Mouse (Mus musculus) liver, embryonic 14.5 days (tissue): Measurements from ENCODE around the gene Smok3c. TPM values are rescaled to one million over a fixed set of nuclear protein-coding genes. Genes with fewer than 3 reads are reported as not detected.
"Not testable (repeated sequence)": the region's sequence is repeated elsewhere in the genome, so short reads cannot be mapped to it uniquely, and the experiment has no call there.

Source experiments
- ATAC-seq: fragments of 200-750 bp; cut with Nextera tagmentation; 2 replicates; pipeline ENCODE4 v1.8.0; 2017; ENCODE audit warnings: moderate number of reproducible peaks, mild to moderate bottlenecking, moderate library complexity; ENCODE audit not compliant: insufficient read depth
- DNase-seq, 3 experiments: peaks; one replicate each; pipeline ENCODE4 v3.0.0-alpha.2; 2012 to 2013; ENCODE audit warnings: low read depth in 3 of 3, low spot score in 3 of 3
- H3K27ac ChIP-seq: fragments of 300-500 bp; sonication (generic); 2 replicates; pipeline ENCODE4 v1.5.1; 2014; ENCODE audit warnings: moderate library complexity, mild to moderate bottlenecking, control low read depth, inconsistent platforms
- H3K27me3 ChIP-seq: fragments of 300-500 bp; sonication (generic); 2 replicates; pipeline ENCODE4 v1.6.1; 2014; ENCODE audit warnings: mild to moderate bottlenecking, low read length, moderate library complexity; ENCODE audit not compliant: control insufficient read depth, insufficient read depth
- H3K36me3 ChIP-seq: fragments of 300-500 bp; sonication (generic); replicated peaks from 2 replicates; pipeline ENCODE4 v1.6.1; 2014; ENCODE audit warnings: low read depth; ENCODE audit not compliant: control insufficient read depth, insufficient read depth
- H3K4me1 ChIP-seq, 2 experiments: fragments of 200-500 bp in 1 of 2; fragments of 300-500 bp in 1 of 2; sonication (generic) in 1 of 2; replicated peaks; 2 replicates each; pipeline ENCODE4 v1.6.1; 2012 to 2014; ENCODE audit warnings: antibody characterized with exemption in 1 of 2, inconsistent platforms in 1 of 2, low read length in 1 of 2; ENCODE audit not compliant: control insufficient read depth in 2 of 2, insufficient read depth in 2 of 2
- H3K4me2 ChIP-seq: fragments of 300-500 bp; sonication (generic); 2 replicates; pipeline ENCODE4 v1.6.1; 2014; ENCODE audit warnings: low read depth, mild to moderate bottlenecking, control low read depth, moderate library complexity
- H3K4me3 ChIP-seq, 2 experiments: fragments of 200-500 bp in 1 of 2; fragments of 300-500 bp in 1 of 2; sonication (generic) in 1 of 2; 2 replicates each; pipeline ENCODE4 v1.5.1; 2012 to 2014; ENCODE audit warnings: low read depth in 2 of 2, low read length in 2 of 2, mild to moderate bottlenecking in 2 of 2, control low read depth in 1 of 2, inconsistent platforms in 1 of 2, moderate library complexity in 1 of 2; ENCODE audit not compliant: insufficient read depth in 1 of 2
- H3K9ac ChIP-seq: fragments of 300-500 bp; sonication (generic); replicated peaks from 2 replicates; pipeline ENCODE4 v1.6.1; 2014; ENCODE audit warnings: mild to moderate bottlenecking, control low read depth, moderate library complexity
- H3K9me3 ChIP-seq: fragments of 300-500 bp; sonication (generic); 2 replicates; pipeline ENCODE4 v1.6.1; 2016; ENCODE audit warnings: low read length, mixed read lengths; ENCODE audit not compliant: control insufficient read depth
- CTCF ChIP-seq: IDR thresholded peaks from 2 replicates; pipeline ENCODE4 v1.5.1; 2016; ENCODE audit warnings: antibody characterized with exemption, low read depth, control low read depth
- EP300 ChIP-seq: IDR thresholded peaks from 2 replicates; pipeline ENCODE4 v1.6.1; 2016; ENCODE audit warnings: antibody characterized with exemption, low read depth
- WGBS: fragments of 180-500 bp; shearing (Covaris S2); extraction: QIAGEN DNeasy Blood & Tissue Kit; methylation state at CpG from one replicate; pipeline ENCODE4 v1.1.7; 2014; ENCODE audit not compliant: insufficient replicate concordance; 5-methylcytosine and 5-hydroxymethylcytosine counted together
- polyA plus RNA-seq, 2 experiments: library from polyadenylated mRNA; depleted of rRNA in 1 of 2; stranded (reverse) in 1 of 2; unstranded in 1 of 2; fragments of >200 nt; fragmentation: Nextera tagmentation in 1 of 2; extraction: Ambion mirVana in 1 of 2; gene quantifications; 2 replicates each; pipeline versions ENCODE4 v1.2.1 to v1.2.3; 2012 to 2014

The Smok3c gene
- polyA plus RNA-seq, 2 experiments, result not detected

GRCm38 (mm10) chr5:138092771-138093170 is 39.8 kb downstream of the Smok3c start:
- ATAC-seq (no peak), DNase-seq (no peak)
- Histone ChIP-seq H3K27me3 (no peaks in the 10 kb centered on the region), H3K36me3 (peaks cover 38% of the 10 kb centered on the region), H3K4me2 (no peak overlapping the region), H3K9me3 (no peaks in the 10 kb centered on the region), H3K4me1 (peaks cover 6 to 10% of the 10 kb centered on the region in 2 experiments; a peak in 3 of 4 replicates), H3K9ac (no peak overlapping the region), H3K27ac (no peak overlapping the region), H3K4me3 (no peak overlapping the region)
- TF ChIP-seq EP300, result no peak
- TF ChIP-seq CTCF, result no peak
- WGBS, result 83% methylated on average over 4 of the region's 4 CpGs

GRCm38 (mm10) chr5:138094474-138094873 is 41.5 kb downstream of the Smok3c start:
- Histone ChIP-seq H3K4me2 (no peak overlapping the region), H3K4me1 (no peaks in the 10 kb centered on the region; a peak in 1 of 4 replicates), H3K4me3 (no peak overlapping the region), H3K27me3 (no peaks in the 10 kb centered on the region), H3K9ac (no peak overlapping the region), H3K36me3 (peaks cover 52% of the 10 kb centered on the region), H3K9me3 (no peaks in the 10 kb centered on the region), H3K27ac (no peak overlapping the region)
- DNase-seq (no peak), ATAC-seq (peak; percentile 62)
- 75% methylated on average over 6 of the region's 6 CpGs for WGBS
- TF ChIP-seq EP300 (no peak), CTCF (no peak)

DNA sequence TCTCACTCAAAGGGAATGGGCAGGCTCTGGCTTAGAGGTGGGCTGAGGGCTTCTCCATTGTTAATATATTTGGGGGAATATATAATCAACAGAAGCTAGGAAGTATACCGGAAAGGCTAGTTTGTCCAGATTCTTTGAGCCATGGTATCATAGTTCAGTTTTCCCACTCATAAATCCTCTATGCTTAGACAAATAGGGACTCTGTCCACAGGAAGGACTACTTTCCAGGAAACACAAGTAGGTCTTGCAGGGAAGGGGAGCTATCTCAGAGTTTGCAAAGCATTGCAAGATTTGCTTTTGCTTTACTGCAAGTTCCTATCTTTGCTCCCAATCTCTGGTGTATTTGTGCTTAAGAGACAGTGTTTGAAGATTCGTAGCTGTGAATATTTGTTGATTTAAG is 52.0 kb downstream of the Smok3c start:
- TF ChIP-seq CTCF (no peak), EP300 (no peak)
- no peak for ATAC-seq
- no peaks in the 10 kb centered on the region for H3K27me3 ChIP-seq
- no peak overlapping the region for H3K4me3 ChIP-seq
- no peak for DNase-seq
- no peaks in the 10 kb centered on the region for H3K9me3 ChIP-seq
- H3K27ac ChIP-seq, result no peak overlapping the region
- H3K4me1 ChIP-seq, result no peaks in the 10 kb centered on the region
- H3K36me3 ChIP-seq, result peaks cover 39% of the 10 kb centered on the region
- no peak overlapping the region for H3K9ac ChIP-seq
- no peak overlapping the region for H3K4me2 ChIP-seq
- WGBS, result 77% methylated on average over 2 of the region's 2 CpGs

DNA sequence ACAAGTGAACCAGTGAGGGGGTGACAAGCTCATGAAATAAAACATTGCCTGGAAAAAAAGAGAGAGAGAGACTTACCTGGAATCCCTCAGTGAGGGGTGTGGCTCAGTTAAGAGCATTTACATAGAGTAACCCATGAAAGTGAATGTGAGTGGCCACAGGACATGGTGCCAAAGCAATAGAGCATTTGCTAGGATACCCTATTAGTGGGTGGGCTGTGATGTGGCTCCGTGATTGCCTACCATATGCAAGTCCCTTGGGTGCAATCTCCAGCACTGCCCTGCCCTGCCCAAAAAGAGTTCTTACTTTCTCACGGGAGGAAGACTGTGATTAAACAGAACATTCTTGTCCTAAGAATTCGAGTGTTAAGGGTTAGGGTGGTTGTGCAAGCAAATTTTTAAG is 54.1 kb downstream of the Smok3c start:
- no peak for DNase-seq
- Histone ChIP-seq H3K9ac (no peak overlapping the region), H3K27ac (no peak overlapping the region), H3K4me3 (no peak overlapping the region), H3K9me3 (no peaks in the 10 kb centered on the region), H3K27me3 (no peaks in the 10 kb centered on the region), H3K4me1 (no peaks in the 10 kb centered on the region), H3K4me2 (no peak overlapping the region), H3K36me3 (peaks cover 18% of the 10 kb centered on the region)
- no peak for ATAC-seq
- 50% methylated on average over 3 of the region's 3 CpGs for WGBS
- TF ChIP-seq CTCF, result no peak
- TF ChIP-seq EP300, result no peak

GRCm38 (mm10) chr5:138109847-138110396 is 56.9 kb downstream of the Smok3c start:
- H3K9me3 ChIP-seq, H3K4me3 ChIP-seq, DNase-seq, H3K9ac ChIP-seq, H3K27me3 ChIP-seq, H3K4me2 ChIP-seq, H3K27ac ChIP-seq, ATAC-seq, H3K36me3 ChIP-seq, H3K4me1 ChIP-seq: not testable (repeated sequence)
- WGBS, result 69% methylated on average over 4 of the region's 4 CpGs

Other genes starting within 250 kb of the Smok3c start
- gene Pilra, start 216.9 kb upstream of the Smok3c start, polyA plus RNA-seq (2012; rRNA removed), result 1.5 and 1.7 TPM in 2 replicates
- gene Pilra, start 216.9 kb upstream of the Smok3c start, polyA plus RNA-seq (2014; fragmentation: Nextera tagmentation; extraction: Ambion mirVana), result 2.0 and 2.2 TPM in 2 replicates
- 2.2 and 3.0 TPM in 2 replicates for gene Pilrb1, start 195.1 kb upstream of the Smok3c start, polyA plus RNA-seq (2012; rRNA removed)
- 3.1 and 3.8 TPM in 2 replicates for gene Pilrb1, start 195.1 kb upstream of the Smok3c start, polyA plus RNA-seq (2014; fragmentation: Nextera tagmentation; extraction: Ambion mirVana)
- 1.3 and 2.0 TPM in 2 replicates for gene Pilrb2, start 181.4 kb upstream of the Smok3c start, polyA plus RNA-seq (2012; rRNA removed)
- gene Pilrb2, start 181.4 kb upstream of the Smok3c start, polyA plus RNA-seq (2014; fragmentation: Nextera tagmentation; extraction: Ambion mirVana), result 2.7 and 3.5 TPM in 2 replicates
- gene Cyp3a13, start 131.6 kb upstream of the Smok3c start, polyA plus RNA-seq (2012; rRNA removed), result 0.83 and 0.87 TPM in 2 replicates
- gene Cyp3a13, start 131.6 kb upstream of the Smok3c start, polyA plus RNA-seq (2014; fragmentation: Nextera tagmentation; extraction: Ambion mirVana), result 3.2 and 3.4 TPM in 2 replicates
- 0.01 TPM in 1 of 2 replicates, not detected in the other for gene Gjc3, start 90.1 kb upstream of the Smok3c start, polyA plus RNA-seq (2012; rRNA removed)
- not detected in 2 replicates for gene Gjc3, start 90.1 kb upstream of the Smok3c start, polyA plus RNA-seq (2014; fragmentation: Nextera tagmentation; extraction: Ambion mirVana)
- gene Azgp1, start 71.7 kb upstream of the Smok3c start, polyA plus RNA-seq (2012; rRNA removed), result 2.7 TPM in 2 replicates
- gene Azgp1, start 71.7 kb upstream of the Smok3c start, polyA plus RNA-seq (2014; fragmentation: Nextera tagmentation; extraction: Ambion mirVana), result 3.3 and 4.7 TPM in 2 replicates
- not detected in 2 replicates for gene Smok3a, start 31.9 kb upstream of the Smok3c start, polyA plus RNA-seq (2012; rRNA removed)
- gene Smok3a, start 31.9 kb upstream of the Smok3c start, polyA plus RNA-seq (2014; fragmentation: Nextera tagmentation; extraction: Ambion mirVana), result not detected in 2 replicates
- not detected in 2 replicates for gene Smok3b, start 31.8 kb upstream of the Smok3c start, polyA plus RNA-seq (2012; rRNA removed)
- gene Smok3b, start 31.8 kb upstream of the Smok3c start, polyA plus RNA-seq (2014; fragmentation: Nextera tagmentation; extraction: Ambion mirVana), result not detected in 2 replicates
- 1.5 and 2.2 TPM in 2 replicates for gene Zkscan1, start 31.9 kb downstream of the Smok3c start, polyA plus RNA-seq (2012; rRNA removed)
- 4.7 and 4.9 TPM in 2 replicates for gene Zkscan1, start 31.9 kb downstream of the Smok3c start, polyA plus RNA-seq (2014; fragmentation: Nextera tagmentation; extraction: Ambion mirVana)
- gene Zscan21, start 63.7 kb downstream of the Smok3c start, polyA plus RNA-seq (2012; rRNA removed), result 5.3 and 7.7 TPM in 2 replicates
- gene Zscan21, start 63.7 kb downstream of the Smok3c start, polyA plus RNA-seq (2014; fragmentation: Nextera tagmentation; extraction: Ambion mirVana), result 13.3 and 13.9 TPM in 2 replicates
- gene Zfp113, start 102.5 kb downstream of the Smok3c start, polyA plus RNA-seq (2012; rRNA removed), result 0.81 and 1.4 TPM in 2 replicates
- gene Zfp113, start 102.5 kb downstream of the Smok3c start, polyA plus RNA-seq (2014; fragmentation: Nextera tagmentation; extraction: Ambion mirVana), result 2.6 and 2.7 TPM in 2 replicates
- gene Cops6, start 107.9 kb downstream of the Smok3c start, polyA plus RNA-seq (2012; rRNA removed), result 57.7 and 62.4 TPM in 2 replicates
- 123 and 128 TPM in 2 replicates for gene Cops6, start 107.9 kb downstream of the Smok3c start, polyA plus RNA-seq (2014; fragmentation: Nextera tagmentation; extraction: Ambion mirVana)
- 10.3 and 10.8 TPM in 2 replicates for gene Ap4m1, start 118.8 kb downstream of the Smok3c start, polyA plus RNA-seq (2012; rRNA removed)
- 3.9 and 4.6 TPM in 2 replicates for gene Ap4m1, start 118.8 kb downstream of the Smok3c start, polyA plus RNA-seq (2014; fragmentation: Nextera tagmentation; extraction: Ambion mirVana)
- 96.1 and 116 TPM in 2 replicates for gene Mcm7, start 119.2 kb downstream of the Smok3c start, polyA plus RNA-seq (2012; rRNA removed)
- gene Mcm7, start 119.2 kb downstream of the Smok3c start, polyA plus RNA-seq (2014; fragmentation: Nextera tagmentation; extraction: Ambion mirVana), result 182 and 200 TPM in 2 replicates
- gene Taf6, start 134.3 kb downstream of the Smok3c start, polyA plus RNA-seq (2012; rRNA removed), result 32.8 and 34.7 TPM in 2 replicates
- 33.2 and 37.9 TPM in 2 replicates for gene Taf6, start 134.3 kb downstream of the Smok3c start, polyA plus RNA-seq (2014; fragmentation: Nextera tagmentation; extraction: Ambion mirVana)
- gene Cnpy4, start 134.3 kb downstream of the Smok3c start, polyA plus RNA-seq (2012; rRNA removed), result 6.3 and 9.5 TPM in 2 replicates
- gene Cnpy4, start 134.3 kb downstream of the Smok3c start, polyA plus RNA-seq (2014; fragmentation: Nextera tagmentation; extraction: Ambion mirVana), result 12.6 and 12.8 TPM in 2 replicates
- 1.8 and 2.2 TPM in 2 replicates for gene Mblac1, start 141.1 kb downstream of the Smok3c start, polyA plus RNA-seq (2012; rRNA removed)
- 2.2 and 2.9 TPM in 2 replicates for gene Mblac1, start 141.1 kb downstream of the Smok3c start, polyA plus RNA-seq (2014; fragmentation: Nextera tagmentation; extraction: Ambion mirVana)
- gene Nxpe5, start 172.7 kb downstream of the Smok3c start, polyA plus RNA-seq (2012; rRNA removed), result 0.09 and 0.10 TPM in 2 replicates
- gene Nxpe5, start 172.7 kb downstream of the Smok3c start, polyA plus RNA-seq (2014; fragmentation: Nextera tagmentation; extraction: Ambion mirVana), result 0.09 and 0.23 TPM in 2 replicates
- 26.2 and 36.3 TPM in 2 replicates for gene Lamtor4, start 202.3 kb downstream of the Smok3c start, polyA plus RNA-seq (2012; rRNA removed)
- 35.5 and 35.6 TPM in 2 replicates for gene Lamtor4, start 202.3 kb downstream of the Smok3c start, polyA plus RNA-seq (2014; fragmentation: Nextera tagmentation; extraction: Ambion mirVana)
- 22.4 and 27.6 TPM in 2 replicates for gene BC037034, start 210.8 kb downstream of the Smok3c start, polyA plus RNA-seq (2012; rRNA removed)
- gene BC037034, start 210.8 kb downstream of the Smok3c start, polyA plus RNA-seq (2014; fragmentation: Nextera tagmentation; extraction: Ambion mirVana), result 1.9 and 2.5 TPM in 2 replicates
- gene Gal3st4, start 219.6 kb downstream of the Smok3c start, polyA plus RNA-seq (2012; rRNA removed), result 0.01 TPM in 1 of 2 replicates, not detected in the other
- gene Gal3st4, start 219.6 kb downstream of the Smok3c start, polyA plus RNA-seq (2014; fragmentation: Nextera tagmentation; extraction: Ambion mirVana), result 0.14 and 0.18 TPM in 2 replicates
- gene Gm43720, start 226.8 kb downstream of the Smok3c start, polyA plus RNA-seq (2012; rRNA removed), result not detected in 2 replicates
- 0.01 and 0.04 TPM in 2 replicates for gene Gm43720, start 226.8 kb downstream of the Smok3c start, polyA plus RNA-seq (2014; fragmentation: Nextera tagmentation; extraction: Ambion mirVana)
- gene Gpc2, start 226.8 kb downstream of the Smok3c start, polyA plus RNA-seq (2012; rRNA removed), result 1.7 and 2.5 TPM in 2 replicates
- not detected in 2 replicates for gene Gpc2, start 226.8 kb downstream of the Smok3c start, polyA plus RNA-seq (2014; fragmentation: Nextera tagmentation; extraction: Ambion mirVana)
- gene Stag3, start 227.0 kb downstream of the Smok3c start, polyA plus RNA-seq (2012; rRNA removed), result 2.7 and 3.1 TPM in 2 replicates
- 1.8 and 1.9 TPM in 2 replicates for gene Stag3, start 227.0 kb downstream of the Smok3c start, polyA plus RNA-seq (2014; fragmentation: Nextera tagmentation; extraction: Ambion mirVana)